Mouse (Mus musculus) ES-E14 (cell line): ENCODE results near the gene Sdc3.

Experiments used
- CHD2 ChIP-seq: IDR thresholded peaks from 2 replicates; pipeline ENCODE4 v1.6.1; 2014; ENCODE audit warnings: mild to moderate bottlenecking, low read depth, low read length, inconsistent platforms
- MAFK ChIP-seq: IDR thresholded peaks from 2 replicates; pipeline ENCODE4 v1.6.1; 2014; ENCODE audit warnings: mild to moderate bottlenecking, low read depth, low read length, inconsistent platforms; ENCODE audit not compliant: insufficient read depth

- TF ChIP-seq MAFK (no peak), CHD2 (no peak)
Measured at GRCm38 (mm10) chr4:130873440-130873839, 81.1 kb downstream of the Sdc3 start.
